Mouse (Mus musculus): ENCODE data around the gene Asap2. TPM values are rescaled to one million over a fixed set of nuclear protein-coding genes. Genes with fewer than 3 reads are reported as not detected.

Asap2 gene
- polyA plus RNA-seq, 1 experiment from 2014 or later, result 4.3 TPM

DNA sequence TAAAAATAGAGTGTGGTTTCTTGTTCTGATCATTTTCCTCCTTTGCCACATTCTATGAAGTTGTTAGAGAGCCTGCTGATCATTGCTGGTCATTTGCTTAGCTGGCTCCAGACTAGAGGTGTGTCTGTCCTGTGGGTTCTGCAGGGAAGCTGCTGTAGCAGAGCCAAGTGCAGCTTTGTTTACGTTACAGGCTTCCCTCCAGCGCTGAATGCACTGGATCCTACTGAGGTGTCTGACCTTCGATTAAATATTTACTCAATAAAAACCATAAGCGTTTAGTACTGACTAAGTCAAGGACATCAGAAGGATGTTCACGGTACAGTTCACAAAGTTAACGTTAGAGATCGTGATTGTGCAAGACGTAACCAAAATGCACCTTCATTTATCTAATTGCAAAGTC, 311.7 kb downstream of the Asap2 start:
- H3K36me3 ChIP-seq (ENCODE audit: control insufficient read depth, insufficient read depth, low read length), result peaks cover 20% of the 10 kb centered on the region
- no peak overlapping the region for H3K4me3 ChIP-seq (ENCODE audit: low read length)
- H3K9ac ChIP-seq (ENCODE audit: low read depth, low read length), result no peak overlapping the region
- no peaks in the 10 kb centered on the region for H3K9me3 ChIP-seq (ENCODE audit: control insufficient read depth, low read length)
- no peak overlapping the region for H3K4me2 ChIP-seq (ENCODE audit: low read depth, low read length)
- peak overlapping the region; percentile 16; the same call in 1 of the 2 replicates for H3K27ac ChIP-seq (ENCODE audit: low read length)
- no peaks in the 10 kb centered on the region for H3K4me1 ChIP-seq (ENCODE audit: control insufficient read depth, insufficient read depth, low read length)
- WGBS, result 29% methylated on average over 8 of the region's 8 CpGs
- peak; percentile 45; the same call in 1 of the 2 replicates for ATAC-seq
- no peaks in the 10 kb centered on the region for H3K27me3 ChIP-seq (replicated peaks; ENCODE audit: control insufficient read depth, insufficient read depth, low read length)

DNA sequence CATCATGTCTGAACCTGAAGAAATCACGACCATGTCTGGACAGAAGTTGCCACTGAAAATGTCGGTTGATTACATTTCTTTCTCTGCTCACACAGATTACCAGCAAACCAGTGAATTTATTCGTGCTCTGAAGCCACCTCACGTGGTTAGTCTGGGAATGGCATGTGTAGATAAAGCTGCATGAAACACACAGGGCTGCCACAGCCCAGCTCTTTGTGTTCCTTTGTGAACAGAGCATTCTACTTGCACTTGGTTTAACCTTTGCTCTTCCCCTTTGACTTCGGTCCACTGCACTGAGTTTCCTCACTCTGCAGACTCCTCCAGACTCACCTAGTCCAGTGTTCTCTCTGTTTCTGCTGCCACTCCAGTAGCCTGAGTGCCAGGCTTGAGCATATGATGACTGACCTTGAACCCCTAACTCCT, 312.1 kb downstream of the Asap2 start:
- H3K4me3 ChIP-seq (ENCODE audit: low read length), result no peak overlapping the region
- H3K9ac ChIP-seq (ENCODE audit: low read depth, low read length), result no peak overlapping the region
- H3K4me1 ChIP-seq (ENCODE audit: control insufficient read depth, insufficient read depth, low read length), result no peaks in the 10 kb centered on the region
- H3K27me3 ChIP-seq (replicated peaks; ENCODE audit: control insufficient read depth, insufficient read depth, low read length), result no peaks in the 10 kb centered on the region
- peaks cover 23% of the 10 kb centered on the region for H3K36me3 ChIP-seq (ENCODE audit: control insufficient read depth, insufficient read depth, low read length)
- peak overlapping the region; percentile 16; the same call in 1 of the 2 replicates for H3K27ac ChIP-seq (ENCODE audit: low read length)
- no peaks in the 10 kb centered on the region for H3K9me3 ChIP-seq (ENCODE audit: control insufficient read depth, low read length)
- H3K4me2 ChIP-seq (ENCODE audit: low read depth, low read length), result no peak overlapping the region
- peak; percentile 83 for ATAC-seq
- WGBS, result 47% methylated on average over 5 of the region's 5 CpGs

DNA sequence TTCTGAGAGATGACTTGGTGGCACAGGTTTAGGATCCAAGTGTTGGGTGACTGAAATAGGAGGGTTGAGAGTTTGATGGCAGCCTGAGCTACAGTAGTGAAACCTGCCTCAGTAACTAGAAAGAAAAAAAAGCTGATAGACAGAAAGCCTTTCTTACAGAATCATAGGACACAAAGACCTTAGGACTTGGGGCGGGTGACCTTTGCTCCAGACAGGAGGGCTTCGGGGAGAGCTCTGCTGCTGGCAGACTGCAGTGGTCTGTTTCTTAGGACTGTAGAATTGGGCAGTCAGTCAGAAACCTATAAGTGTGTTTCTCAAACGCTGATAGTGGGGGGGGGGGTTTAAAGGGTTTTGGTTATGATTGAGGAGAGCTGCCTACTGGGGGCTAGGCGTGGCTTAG, 315.5 kb downstream of the Asap2 start:
- 91% methylated on average over 4 of the region's 4 CpGs for WGBS
- no peak overlapping the region for H3K9ac ChIP-seq (ENCODE audit: low read depth, low read length)
- no peaks in the 10 kb centered on the region for H3K9me3 ChIP-seq (ENCODE audit: control insufficient read depth, low read length)
- no peaks in the 10 kb centered on the region for H3K27me3 ChIP-seq (replicated peaks; ENCODE audit: control insufficient read depth, insufficient read depth, low read length)
- no peak overlapping the region for H3K4me3 ChIP-seq (ENCODE audit: low read length)
- no peaks in the 10 kb centered on the region for H3K4me1 ChIP-seq (ENCODE audit: control insufficient read depth, insufficient read depth, low read length)
- H3K36me3 ChIP-seq (ENCODE audit: control insufficient read depth, insufficient read depth, low read length), result peaks cover 26% of the 10 kb centered on the region
- no peak overlapping the region for H3K27ac ChIP-seq (ENCODE audit: low read length)
- H3K4me2 ChIP-seq (ENCODE audit: low read depth, low read length), result no peak overlapping the region
- no peak for ATAC-seq

DNA sequence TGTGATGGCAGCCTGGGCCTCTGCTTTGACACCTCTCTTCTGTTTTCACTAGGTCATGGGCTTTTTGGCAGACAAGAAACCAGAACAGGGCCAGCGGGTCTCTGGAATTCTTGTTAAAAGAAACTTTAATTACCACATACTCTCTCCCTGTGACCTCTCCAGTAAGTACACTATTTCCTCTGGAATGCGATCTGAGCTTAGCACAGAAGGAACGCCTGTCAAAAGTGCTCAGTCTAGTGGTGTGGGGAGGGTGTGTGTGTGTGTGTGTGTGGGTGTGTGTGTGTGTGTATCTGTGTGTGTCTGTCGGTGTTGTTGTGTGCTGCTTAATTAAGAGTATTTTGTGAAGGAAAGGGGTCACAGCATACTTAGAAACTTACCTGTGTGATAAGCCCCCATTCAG, 316.5 kb downstream of the Asap2 start:
- no peaks in the 10 kb centered on the region for H3K27me3 ChIP-seq (replicated peaks; ENCODE audit: control insufficient read depth, insufficient read depth, low read length)
- H3K9me3 ChIP-seq (ENCODE audit: control insufficient read depth, low read length), result no peaks in the 10 kb centered on the region
- H3K4me1 ChIP-seq (ENCODE audit: control insufficient read depth, insufficient read depth, low read length), result no peaks in the 10 kb centered on the region
- no peak overlapping the region for H3K27ac ChIP-seq (ENCODE audit: low read length)
- WGBS, result 84% methylated on average over 4 of the region's 4 CpGs
- no peak overlapping the region for H3K9ac ChIP-seq (ENCODE audit: low read depth, low read length)
- no peak overlapping the region for H3K4me2 ChIP-seq (ENCODE audit: low read depth, low read length)
- no peak overlapping the region for H3K4me3 ChIP-seq (ENCODE audit: low read length)
- peaks cover 23% of the 10 kb centered on the region for H3K36me3 ChIP-seq (ENCODE audit: control insufficient read depth, insufficient read depth, low read length)
- no peak for ATAC-seq

DNA sequence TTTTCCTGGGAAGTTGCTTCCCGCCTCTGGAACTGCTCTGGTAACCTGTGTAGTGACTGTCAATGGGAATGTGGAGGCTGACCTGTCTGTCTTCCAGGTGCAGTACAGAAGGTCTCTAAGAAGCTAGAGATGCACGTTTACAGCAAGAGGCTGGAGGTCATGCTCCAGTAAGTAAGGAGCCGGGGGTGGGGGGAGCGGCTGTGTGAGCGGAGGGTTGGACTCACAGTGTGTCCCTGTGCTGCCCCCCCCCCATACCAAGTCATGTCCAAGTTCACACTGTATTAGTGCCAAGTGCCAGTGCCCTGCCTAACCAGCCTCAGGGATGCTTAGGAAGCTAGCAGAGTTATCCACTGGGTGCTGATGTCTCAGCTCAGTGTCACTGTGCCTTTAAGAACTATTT, 321.9 kb downstream of the Asap2 start:
- peaks cover 25% of the 10 kb centered on the region for H3K36me3 ChIP-seq (ENCODE audit: control insufficient read depth, insufficient read depth, low read length)
- 91% methylated on average over 5 of the region's 5 CpGs for WGBS
- H3K27ac ChIP-seq (ENCODE audit: low read length), result no peak overlapping the region
- ATAC-seq, result no peak
- no peak overlapping the region for H3K4me2 ChIP-seq (ENCODE audit: low read depth, low read length)
- H3K9me3 ChIP-seq (ENCODE audit: control insufficient read depth, low read length), result no peaks in the 10 kb centered on the region
- no peaks in the 10 kb centered on the region for H3K27me3 ChIP-seq (replicated peaks; ENCODE audit: control insufficient read depth, insufficient read depth, low read length)
- no peak overlapping the region for H3K4me3 ChIP-seq (ENCODE audit: low read length)
- no peak overlapping the region for H3K9ac ChIP-seq (ENCODE audit: low read depth, low read length)
- H3K4me1 ChIP-seq (ENCODE audit: control insufficient read depth, insufficient read depth, low read length), result peaks cover 8% of the 10 kb centered on the region; the same call in 1 of the 2 replicates

DNA sequence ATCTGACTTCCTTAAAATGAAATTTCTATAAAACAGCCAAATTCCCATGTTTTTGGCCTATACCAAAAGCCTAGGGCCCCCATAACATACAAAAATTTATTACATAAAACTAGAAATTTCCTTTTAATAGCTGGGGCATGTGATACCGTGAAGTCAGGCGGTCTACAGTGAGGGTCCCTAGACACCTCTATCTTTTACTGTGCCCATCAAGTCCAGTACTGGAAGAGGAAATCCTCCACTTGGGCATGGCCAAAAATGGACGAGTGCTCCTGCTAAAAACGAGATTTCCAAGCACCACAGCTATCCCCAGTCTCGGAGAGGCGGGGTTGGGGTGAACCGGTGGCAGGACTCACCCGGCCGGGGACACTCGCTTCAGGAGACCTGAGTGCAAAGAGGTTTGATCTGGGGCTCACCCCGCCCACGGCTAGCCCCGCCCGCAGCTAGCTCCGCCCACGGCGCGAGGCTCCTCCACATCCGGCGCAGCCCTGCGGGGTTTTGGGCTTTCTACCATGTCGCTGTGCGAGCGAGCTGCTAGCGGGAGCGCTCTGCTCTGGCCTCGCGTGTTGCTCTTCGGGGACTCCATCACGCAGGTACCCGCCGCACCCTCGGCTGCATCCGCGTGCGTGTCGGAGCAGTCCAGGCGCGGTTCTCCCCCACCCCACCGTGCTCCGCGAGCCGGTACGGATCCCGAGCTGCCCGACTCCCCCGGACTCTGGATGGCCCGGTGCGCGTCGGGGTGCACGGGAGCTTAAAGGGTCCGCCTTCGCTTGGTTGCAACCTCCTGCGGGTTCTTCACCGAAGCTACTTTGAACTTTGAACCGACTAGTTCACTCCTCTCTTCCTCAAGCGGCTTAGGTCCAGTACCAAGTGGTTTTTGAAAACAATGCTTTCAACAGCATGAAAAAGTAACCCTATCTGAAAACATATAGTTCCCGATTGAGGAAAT, 325.9 kb downstream of the Asap2 start, which contains the start of gene Iah1:
Gene Iah1 (plus strand): TSS at position 467 of the 946 bp plus-strand sequence.
- Histone ChIP-seq H3K4me3 (ENCODE audit: low read length) (peak within 1 kb of the TSS; percentile 81), H3K9ac (ENCODE audit: low read depth, low read length) (peak within 1 kb of the TSS; percentile 84), H3K27ac (ENCODE audit: low read length) (peak within 1 kb of the TSS; percentile 93), H3K4me1 (ENCODE audit: control insufficient read depth, insufficient read depth, low read length) (peaks cover 12% of the 10 kb centered on the region), H3K9me3 (ENCODE audit: control insufficient read depth, low read length) (no peaks in the 10 kb centered on the region), H3K27me3 (replicated peaks; ENCODE audit: control insufficient read depth, insufficient read depth, low read length) (no peaks in the 10 kb centered on the region), H3K4me2 (ENCODE audit: low read depth, low read length) (peak within 1 kb of the TSS; percentile 72), H3K36me3 (ENCODE audit: control insufficient read depth, insufficient read depth, low read length) (peaks cover 14% of the 10 kb centered on the region)
- WGBS, result 3% methylated on average over 56 of the region's 59 CpGs
- ATAC-seq, result peak; percentile 98

DNA sequence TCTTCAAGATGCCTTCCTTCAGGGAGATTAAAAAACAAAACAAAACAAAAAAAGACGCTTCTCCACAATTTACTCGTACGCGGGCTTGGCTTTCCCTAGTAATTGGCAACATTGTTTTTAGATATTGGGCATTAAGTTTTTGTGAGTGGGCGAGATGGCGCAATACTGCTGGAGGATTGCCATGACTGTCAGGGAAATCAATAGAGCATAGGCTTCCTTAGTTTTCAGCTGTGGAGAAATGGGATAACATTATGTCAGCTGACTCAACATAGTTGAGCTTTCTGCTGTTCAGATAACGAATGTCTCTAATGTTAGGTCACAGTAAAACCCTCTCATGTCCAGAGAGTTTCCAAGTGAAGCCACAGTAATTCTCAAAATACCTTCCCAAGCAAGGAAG, 326.6 kb downstream of the Asap2 start:
- peak overlapping the region; percentile 81 for H3K4me3 ChIP-seq (ENCODE audit: low read length)
- ATAC-seq, result no peak
- H3K4me1 ChIP-seq (ENCODE audit: control insufficient read depth, insufficient read depth, low read length), result peaks cover 12% of the 10 kb centered on the region
- peak overlapping the region; percentile 84 for H3K9ac ChIP-seq (ENCODE audit: low read depth, low read length)
- no peaks in the 10 kb centered on the region for H3K27me3 ChIP-seq (replicated peaks; ENCODE audit: control insufficient read depth, insufficient read depth, low read length)
- peak overlapping the region; percentile 72 for H3K4me2 ChIP-seq (ENCODE audit: low read depth, low read length)
- 34% methylated on average over 7 of the region's 7 CpGs for WGBS
- peaks cover 14% of the 10 kb centered on the region for H3K36me3 ChIP-seq (ENCODE audit: control insufficient read depth, insufficient read depth, low read length)
- peak overlapping the region; percentile 93 for H3K27ac ChIP-seq (ENCODE audit: low read length)
- H3K9me3 ChIP-seq (ENCODE audit: control insufficient read depth, low read length), result no peaks in the 10 kb centered on the region

DNA sequence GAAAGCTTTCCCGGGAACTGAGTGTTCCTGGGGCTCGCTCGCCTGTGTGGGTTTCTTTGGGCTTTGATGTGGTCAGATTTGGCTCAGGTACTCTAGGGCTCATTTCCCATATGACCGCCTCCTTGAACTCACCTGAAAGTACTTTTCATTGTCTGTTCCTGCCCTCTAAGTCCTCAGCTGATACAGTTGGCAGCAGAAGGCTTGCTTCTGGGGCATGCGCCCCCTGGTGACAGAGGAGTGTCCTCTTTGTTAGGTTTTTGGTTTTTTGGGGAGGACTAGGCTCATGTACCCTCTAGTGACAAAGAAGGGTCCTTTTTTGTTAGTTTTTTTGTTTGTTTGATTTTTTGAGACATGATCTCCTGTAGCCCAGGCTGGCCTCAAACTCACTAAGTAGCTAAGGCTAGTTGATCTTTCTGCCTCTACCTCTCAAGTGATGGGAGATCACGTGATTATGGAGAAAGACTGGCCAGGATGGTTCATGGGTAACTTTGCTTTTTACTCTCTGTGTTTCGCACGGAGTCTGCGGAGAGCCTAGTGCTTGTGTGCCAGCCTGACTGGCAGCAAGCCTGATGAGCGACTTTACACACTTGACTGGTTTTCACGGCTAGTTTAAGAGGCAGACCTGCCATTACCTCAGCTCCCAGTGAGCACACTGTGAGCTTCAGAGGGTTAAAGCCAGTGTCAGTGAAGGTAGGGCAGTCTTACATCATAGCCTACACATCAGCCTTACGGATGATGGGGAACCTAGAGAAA, 328.1 kb downstream of the Asap2 start:
- ATAC-seq, result no peak
- peaks cover 12% of the 10 kb centered on the region for H3K4me1 ChIP-seq (ENCODE audit: control insufficient read depth, insufficient read depth, low read length)
- no peak overlapping the region for H3K27ac ChIP-seq (ENCODE audit: low read length)
- no peaks in the 10 kb centered on the region for H3K9me3 ChIP-seq (ENCODE audit: control insufficient read depth, low read length)
- no peak overlapping the region for H3K4me3 ChIP-seq (ENCODE audit: low read length)
- no peak overlapping the region for H3K4me2 ChIP-seq (ENCODE audit: low read depth, low read length)
- H3K9ac ChIP-seq (ENCODE audit: low read depth, low read length), result no peak overlapping the region
- WGBS, result 80% methylated on average over 12 of the region's 12 CpGs
- no peaks in the 10 kb centered on the region for H3K27me3 ChIP-seq (replicated peaks; ENCODE audit: control insufficient read depth, insufficient read depth, low read length)
- peaks cover 11% of the 10 kb centered on the region for H3K36me3 ChIP-seq (ENCODE audit: control insufficient read depth, insufficient read depth, low read length)
